Mouse (Mus musculus): ENCODE results near the gene Ranbp1.

DNA sequence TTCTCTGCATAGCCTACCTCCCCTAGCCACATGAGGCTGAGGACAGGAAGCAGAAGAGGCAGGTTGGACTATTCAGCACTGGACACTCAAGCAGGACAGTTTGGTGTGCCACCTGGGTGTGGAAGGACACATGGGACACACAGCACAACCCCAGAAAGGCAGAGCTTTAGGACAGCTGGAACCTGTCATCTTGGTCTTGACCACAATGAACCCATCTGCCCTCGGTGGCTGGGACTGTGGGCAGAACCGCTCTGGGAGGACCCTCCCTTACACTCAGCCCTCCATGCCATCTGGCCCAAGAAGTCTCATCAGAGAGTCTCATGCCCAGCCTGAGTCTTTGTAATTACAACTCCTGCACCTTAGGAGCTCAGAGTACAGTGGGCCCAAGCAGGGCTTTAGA is 48.5 kb downstream of the Ranbp1 start:
- TF ChIP-seq CTCF (IDR thresholded peaks at IDR 0.05; ENCODE audit: low read depth, low read length): no peak
- TF ChIP-seq POLR2AphosphoS5 (IDR thresholded peaks at IDR 0.05; ENCODE audit: insufficient replicate concordance, low read depth, low read length): no peak
- TF ChIP-seq TAL1 (conservative IDR thresholded peaks at IDR 0.05; ENCODE audit: low read depth, low read length): no peak
- TF ChIP-seq GATA1 (IDR thresholded peaks at IDR 0.05; ENCODE audit: borderline replicate concordance, low read length): no peak
- TF ChIP-seq GATA2 (IDR thresholded peaks at IDR 0.05; ENCODE audit: borderline replicate concordance, low read depth, low read length): no peak

Measured in G1E (cell line).